Mouse (Mus musculus): ENCODE measurements at regions not wholly inside any gene's neighbourhood (a gene's known extent, or its start where the extent isn't known, plus 50 kb on each side); places are given as distances from the start of the nearest gene placed in this dataset.

DNA sequence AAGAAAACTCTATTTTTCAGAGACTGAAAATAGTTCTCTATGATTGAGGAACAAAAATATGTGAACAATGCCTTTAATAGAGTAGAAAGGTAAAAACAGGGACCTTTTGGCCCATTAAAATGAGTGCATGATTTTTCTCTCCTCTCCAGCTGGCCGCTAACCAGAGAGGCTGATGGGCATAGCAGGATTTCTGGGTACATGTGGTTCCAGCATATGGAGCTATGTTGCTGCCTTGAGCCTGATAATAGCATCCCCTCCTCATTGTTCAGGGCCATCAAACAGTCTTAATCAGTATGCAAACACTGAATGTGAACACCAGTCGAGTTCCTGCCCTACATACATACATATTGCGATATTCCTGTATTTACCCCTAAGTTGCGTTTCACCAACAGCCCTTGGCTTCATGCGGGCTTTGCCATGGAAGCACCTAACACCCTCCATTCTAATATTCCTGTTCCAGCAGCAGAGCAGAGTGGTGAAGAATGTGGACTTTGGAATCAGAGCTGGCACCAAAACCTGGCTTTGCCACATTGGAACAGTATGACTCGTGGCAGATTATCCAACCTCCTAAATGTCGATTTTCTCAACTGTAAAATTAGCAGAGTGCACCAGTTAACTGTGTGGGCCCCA is 127.9 kb upstream of the Bdnf start:
- TF ChIP-seq POLR2A (IDR thresholded peaks at IDR 0.05; ENCODE audit: borderline replicate concordance, extremely low read depth, insufficient read depth, insufficient read length, poor library complexity, severe bottlenecking): no peak
- no peak for TF ChIP-seq CTCF (IDR thresholded peaks at IDR 0.05; ENCODE audit: borderline replicate concordance, extremely low read depth, insufficient read depth, insufficient read length)

Data from brain, embryonic 14.5 days (tissue).